ENCODE assay signal across 15 mouse cellular contexts in genomic region chr3:97339193-97339576, GRCm38 (mm10). TPM values are rescaled to one million over a fixed set of nuclear protein-coding genes. Genes with fewer than 3 reads are reported as not detected.
DNase-seq lines count a peak whose midpoint lies in the region; ATAC-seq and TF ChIP-seq lines count a peak whose summit lies in the region.
"Had no signal": no experiment of that assay in that cellular context is flagged by ENCODE, and none has a peak within 500 bp of the region (broad histone marks: within the 10 kb centered on the region; RNA-seq: fewer than 3 reads in every experiment).

No protein-coding gene starts in this region.

- WGBS in forebrain, embryonic 11.5 days: 79% methylated on average over 5 of the region's 5 CpGs
- 79% methylated on average over 5 of the region's 5 CpGs for WGBS in forebrain, embryonic 16.5 days
- WGBS in midbrain, embryonic 11.5 days: 75% methylated on average over 5 of the region's 5 CpGs
- WGBS in midbrain, postnatal 0 days: 71% methylated on average over 5 of the region's 5 CpGs
- WGBS in midbrain, embryonic 15.5 days: 71% methylated on average over 5 of the region's 5 CpGs

- 0 out of 2 replicates have a peak, but pooled peaks cover 4% of the 10 kb centered on the region for H3K4me1 ChIP-seq in forebrain, embryonic 11.5 days (replicated peaks; ENCODE audit: control insufficient read depth, insufficient read depth, low read length)
- H3K4me1 ChIP-seq in forebrain, embryonic 16.5 days (replicated peaks; ENCODE audit: control insufficient read depth, insufficient read depth, low read length): peaks cover 11% of the 10 kb centered on the region
- H3K4me1 ChIP-seq in midbrain, embryonic 11.5 days (ENCODE audit: control insufficient read depth, insufficient read depth, low read length): peaks cover 4% of the 10 kb centered on the region
- H3K4me1 ChIP-seq in midbrain, postnatal 0 days (ENCODE audit: insufficient read depth, low read length): no peaks in the 10 kb centered on the region
- peaks cover 8% of the 10 kb centered on the region; the same call in 1 of the 2 replicates for H3K4me1 ChIP-seq in midbrain, embryonic 15.5 days

- H3K36me3 ChIP-seq in forebrain, embryonic 11.5 days (ENCODE audit: control insufficient read depth, insufficient read depth, low read length): no peaks in the 10 kb centered on the region
- H3K36me3 ChIP-seq in forebrain, embryonic 16.5 days (ENCODE audit: control insufficient read depth, insufficient read depth): no peaks in the 10 kb centered on the region
- H3K36me3 ChIP-seq in midbrain, embryonic 11.5 days (ENCODE audit: control insufficient read depth, insufficient read depth, low read length): no peaks in the 10 kb centered on the region
- H3K36me3 ChIP-seq in midbrain, postnatal 0 days (ENCODE audit: insufficient read depth, low read length): no peaks in the 10 kb centered on the region
- no peaks in the 10 kb centered on the region for H3K36me3 ChIP-seq in midbrain, embryonic 15.5 days (replicated peaks)
- H3K36me3 ChIP-seq: embryonic facial prominence, embryonic 15.5 days; G1E; heart, embryonic 15.5 days had no signal

- H3K4me2 ChIP-seq in forebrain, embryonic 11.5 days (ENCODE audit: low read depth, low read length, severe bottlenecking): no peak overlapping the region
- H3K4me2 ChIP-seq in forebrain, embryonic 16.5 days (ENCODE audit: low read length): no peak overlapping the region
- H3K4me2 ChIP-seq in midbrain, embryonic 11.5 days: no peak overlapping the region
- no peak overlapping the region for H3K4me2 ChIP-seq in midbrain, postnatal 0 days (ENCODE audit: low read depth, low read length, poor library complexity, severe bottlenecking)
- no peak overlapping the region for H3K4me2 ChIP-seq in midbrain, embryonic 15.5 days
- H3K4me2 ChIP-seq: embryonic facial prominence, embryonic 15.5 days; heart, embryonic 11.5 days; heart, embryonic 15.5 days had no signal

- H3K4me3 ChIP-seq in forebrain, embryonic 11.5 days (ENCODE audit: low read depth, low read length): no peak overlapping the region
- H3K4me3 ChIP-seq in forebrain, embryonic 16.5 days (replicated peaks; ENCODE audit: low read length): no peak overlapping the region
- no peak overlapping the region for H3K4me3 ChIP-seq in midbrain, embryonic 11.5 days (ENCODE audit: low read depth, low read length)
- no peak overlapping the region for H3K4me3 ChIP-seq in midbrain, postnatal 0 days (ENCODE audit: low read depth, low read length)
- no peak overlapping the region for H3K4me3 ChIP-seq in midbrain, embryonic 15.5 days
- H3K4me3 ChIP-seq: embryonic facial prominence, embryonic 15.5 days; erythroblast, embryonic 14.5 days; gastrocnemius, adult 2 months; heart, embryonic 15.5 days had no signal

- ATAC-seq in forebrain, embryonic 11.5 days (replicated peaks; ENCODE audit: low FRiP score): peak; percentile 64
- ATAC-seq in forebrain, embryonic 16.5 days: no peak
- ATAC-seq in midbrain, embryonic 11.5 days (ENCODE audit: low FRiP score): peak; percentile 45; the same call in 1 of the 2 replicates
- ATAC-seq in midbrain, postnatal 0 days (ENCODE audit: low FRiP score): no peak
- ATAC-seq in midbrain, embryonic 15.5 days (replicated peaks): peak; percentile 59

- no peaks in the 10 kb centered on the region for H3K27me3 ChIP-seq in forebrain, embryonic 11.5 days (ENCODE audit: control insufficient read depth, insufficient read depth, low read length)
- no peaks in the 10 kb centered on the region for H3K27me3 ChIP-seq in forebrain, embryonic 16.5 days (replicated peaks; ENCODE audit: control insufficient read depth, insufficient read depth, low read length)
- no peaks in the 10 kb centered on the region for H3K27me3 ChIP-seq in midbrain, embryonic 11.5 days (ENCODE audit: control insufficient read depth, insufficient read depth, low read length)
- no peaks in the 10 kb centered on the region for H3K27me3 ChIP-seq in midbrain, postnatal 0 days (ENCODE audit: insufficient read depth, low read length)
- H3K27me3 ChIP-seq in midbrain, embryonic 15.5 days (replicated peaks): no peaks in the 10 kb centered on the region
- H3K27me3 ChIP-seq: embryonic facial prominence, embryonic 15.5 days; heart, embryonic 15.5 days had no signal

- no peak for TF ChIP-seq CTCF in midbrain, postnatal 0 days (IDR thresholded peaks at IDR 0.05)

- H3K27ac ChIP-seq in forebrain, embryonic 11.5 days (ENCODE audit: low read depth, low read length): no peak overlapping the region
- H3K27ac ChIP-seq in forebrain, embryonic 16.5 days (ENCODE audit: low read length): no peak overlapping the region
- H3K27ac ChIP-seq in midbrain, embryonic 11.5 days (ENCODE audit: low read depth, low read length): no peak overlapping the region
- H3K27ac ChIP-seq in midbrain, postnatal 0 days (ENCODE audit: low read depth, low read length): no peak overlapping the region
- H3K27ac ChIP-seq in midbrain, embryonic 15.5 days: no peak overlapping the region
- H3K27ac ChIP-seq: embryonic facial prominence, embryonic 15.5 days; gastrocnemius, adult 2 months; heart, embryonic 15.5 days; hindbrain, embryonic 14.5 days had no signal

- H3K9me3 ChIP-seq in forebrain, embryonic 11.5 days (ENCODE audit: control insufficient read depth, low read length): no peaks in the 10 kb centered on the region
- no peaks in the 10 kb centered on the region for H3K9me3 ChIP-seq in forebrain, embryonic 16.5 days (ENCODE audit: control insufficient read depth, low read length)
- no peaks in the 10 kb centered on the region for H3K9me3 ChIP-seq in midbrain, embryonic 11.5 days (ENCODE audit: control insufficient read depth, low read length)
- no peaks in the 10 kb centered on the region for H3K9me3 ChIP-seq in midbrain, postnatal 0 days (ENCODE audit: low read length)
- no peaks in the 10 kb centered on the region for H3K9me3 ChIP-seq in midbrain, embryonic 15.5 days
- H3K9me3 ChIP-seq: embryonic facial prominence, embryonic 15.5 days; G1E; heart, embryonic 15.5 days had no signal

- DNase-seq in forebrain, embryonic 11.5 days (ENCODE audit: low spot score): no peak
- peak; percentile 63 for DNase-seq in heart, adult 11 months
- no peak for DNase-seq in heart, adult 9 months (ENCODE audit: low spot score in 2 of 2)
- no peak for DNase-seq in midbrain, embryonic 11.5 days (ENCODE audit: low spot score, missing footprints)
- DNase-seq in midbrain, postnatal 0 days (ENCODE audit: low spot score): no peak
- no peak for DNase-seq in adrenal gland, postnatal 4 days (ENCODE audit: low spot score in 2 of 2)

- no peak overlapping the region for H3K9ac ChIP-seq in forebrain, embryonic 11.5 days (ENCODE audit: low read length)
- no peak overlapping the region for H3K9ac ChIP-seq in forebrain, embryonic 16.5 days (replicated peaks; ENCODE audit: low read depth, low read length)
- H3K9ac ChIP-seq in midbrain, embryonic 11.5 days (ENCODE audit: low read length): no peak overlapping the region
- no peak overlapping the region for H3K9ac ChIP-seq in midbrain, postnatal 0 days (replicated peaks; ENCODE audit: low read length, poor library complexity, severe bottlenecking)
- H3K9ac ChIP-seq in midbrain, embryonic 15.5 days: no peak overlapping the region
- H3K9ac ChIP-seq: embryonic facial prominence, embryonic 15.5 days; heart, embryonic 15.5 days; hindbrain, embryonic 14.5 days had no signal

RNA-seq across cellular contexts. Expression of gene Bcl9, which starts 41.5 kb away (rescaled TPM):
- polyA plus RNA-seq in forebrain, embryonic 11.5 days (2014; fragmentation: Nextera tagmentation; extraction: Ambion mirVana): 81.8 and 82.1 TPM in 2 replicates
- 102 and 109 TPM in 2 replicates for polyA plus RNA-seq in forebrain, embryonic 16.5 days (2015; fragmentation: Nextera tagmentation; extraction: Ambion mirVana)
- polyA plus RNA-seq in midbrain, embryonic 11.5 days (2014; fragmentation: Nextera tagmentation; extraction: Ambion mirVana): 59.8 and 60.3 TPM in 2 replicates
- total RNA-seq in midbrain, postnatal 0 days (2014; rRNA removed): 32.2 and 39.6 TPM in 2 replicates
- 58.9 and 61.3 TPM in 2 replicates for polyA plus RNA-seq in midbrain, postnatal 0 days (2015; fragmentation: Nextera tagmentation; extraction: Ambion mirVana)
- polyA plus RNA-seq in midbrain, embryonic 15.5 days (2015; fragmentation: Nextera tagmentation; extraction: Ambion mirVana): 101 and 102 TPM in 2 replicates
- total RNA-seq in adrenal gland, postnatal 4 days (2021): 10 to 100 TPM; 38.0 to 46.6 TPM

Comparison
In these comparisons a context has a peak if more than half of its experiments do, and no peak if none do; other contexts are left out.
1. ATAC-seq: peak in forebrain, embryonic 11.5 days (single experiment), midbrain, embryonic 11.5 days (single experiment) and midbrain, embryonic 15.5 days (single experiment); none in forebrain, embryonic 16.5 days (single experiment) and midbrain, postnatal 0 days (single experiment).